Mouse (Mus musculus): ENCODE data around the gene Sp6. TPM values are rescaled to one million over a fixed set of nuclear protein-coding genes. Genes with fewer than 3 reads are reported as not detected.

Sp6 gene
- polyA plus RNA-seq, 1 experiment from 2014 or later = 0.09 TPM

- no peak for ATAC-seq (ENCODE audit: low read depth)
- Histone ChIP-seq H3K27me3 (ENCODE audit: control insufficient read depth, insufficient read depth, low read length) (no peaks in the 10 kb centered on the region), H3K9me3 (ENCODE audit: control insufficient read depth, low read length) (no peaks in the 10 kb centered on the region), H3K9ac (replicated peaks; ENCODE audit: low read depth, low read length) (no peak overlapping the region), H3K4me1 (ENCODE audit: control insufficient read depth, insufficient read depth, low read length) (peaks cover 18% of the 10 kb centered on the region), H3K27ac (ENCODE audit: low read depth, low read length) (no peak overlapping the region), H3K4me2 (ENCODE audit: low read depth, low read length) (no peak overlapping the region), H3K36me3 (ENCODE audit: control insufficient read depth, insufficient read depth, low read length) (no peaks in the 10 kb centered on the region), H3K4me3 (ENCODE audit: low read depth, low read length) (no peak overlapping the region)
- WGBS = 88% methylated on average over 7 of the region's 7 CpGs
Observed at GRCm38 (mm10) chr11:96979329-96979728, 33.9 kb upstream of the Sp6 start.

- Histone ChIP-seq H3K36me3 (ENCODE audit: control insufficient read depth, insufficient read depth, low read length) (no peaks in the 10 kb centered on the region), H3K9me3 (ENCODE audit: control insufficient read depth, low read length) (no peaks in the 10 kb centered on the region), H3K9ac (replicated peaks; ENCODE audit: low read depth, low read length) (no peak overlapping the region), H3K27me3 (ENCODE audit: control insufficient read depth, insufficient read depth, low read length) (no peaks in the 10 kb centered on the region), H3K4me1 (ENCODE audit: control insufficient read depth, insufficient read depth, low read length) (peaks cover 18% of the 10 kb centered on the region), H3K27ac (ENCODE audit: low read depth, low read length) (no peak overlapping the region), H3K4me2 (ENCODE audit: low read depth, low read length) (no peak overlapping the region), H3K4me3 (ENCODE audit: low read depth, low read length) (no peak overlapping the region)
- ATAC-seq (ENCODE audit: low read depth) = no peak
- WGBS = 83% methylated on average over 5 of the region's 5 CpGs
Observed at GRCm38 (mm10) chr11:96980021-96980420, 33.2 kb upstream of the Sp6 start.

- no peak overlapping the region for H3K4me2 ChIP-seq (ENCODE audit: low read depth, low read length)
- no peaks in the 10 kb centered on the region for H3K9me3 ChIP-seq (ENCODE audit: control insufficient read depth, low read length)
- no peak overlapping the region for H3K27ac ChIP-seq (ENCODE audit: low read depth, low read length)
- H3K4me1 ChIP-seq (ENCODE audit: control insufficient read depth, insufficient read depth, low read length) = peaks cover 10% of the 10 kb centered on the region
- no peaks in the 10 kb centered on the region for H3K36me3 ChIP-seq (ENCODE audit: control insufficient read depth, insufficient read depth, low read length)
- WGBS = 82% methylated on average over 15 of the region's 15 CpGs
- H3K9ac ChIP-seq (replicated peaks; ENCODE audit: low read depth, low read length) = no peak overlapping the region
- H3K27me3 ChIP-seq (ENCODE audit: control insufficient read depth, insufficient read depth, low read length) = no peaks in the 10 kb centered on the region
- H3K4me3 ChIP-seq (ENCODE audit: low read depth, low read length) = no peak overlapping the region
- no peak for ATAC-seq (ENCODE audit: low read depth)
Observed at GRCm38 (mm10) chr11:96981461-96981860, 31.7 kb upstream of the Sp6 start.

- 4% methylated on average over 7 of the region's 7 CpGs for WGBS
Observed at GRCm38 (mm10) chr11:96982355-96982754, 30.8 kb upstream of the Sp6 start.

GRCm38 (mm10) chr11:96982859-96983258 lies 30.3 kb upstream of the Sp6 start, which contains the start of gene Sp2:
Sp2 (minus strand) TSS chr11:96982959.
- 32% methylated on average over 7 of the region's 7 CpGs for WGBS
- no peak within 1 kb of the TSS for H3K4me3 ChIP-seq (ENCODE audit: low read depth, low read length)
- no peak within 1 kb of the TSS for H3K9ac ChIP-seq (replicated peaks; ENCODE audit: low read depth, low read length)
- no peaks in the 10 kb centered on the region for H3K27me3 ChIP-seq (ENCODE audit: control insufficient read depth, insufficient read depth, low read length)
- H3K4me1 ChIP-seq (ENCODE audit: control insufficient read depth, insufficient read depth, low read length) = peaks cover 7% of the 10 kb centered on the region
- no peak for ATAC-seq (ENCODE audit: low read depth)
- no peak within 1 kb of the TSS for H3K4me2 ChIP-seq (ENCODE audit: low read depth, low read length)
- no peak within 1 kb of the TSS for H3K27ac ChIP-seq (ENCODE audit: low read depth, low read length)
- no peaks in the 10 kb centered on the region for H3K9me3 ChIP-seq (ENCODE audit: control insufficient read depth, low read length)
- no peaks in the 10 kb centered on the region for H3K36me3 ChIP-seq (ENCODE audit: control insufficient read depth, insufficient read depth, low read length)

More at GRCm38 (mm10) chr11:96982355-96982754, 30.8 kb upstream of the Sp6 start:
- Histone ChIP-seq H3K27me3 (ENCODE audit: control insufficient read depth, insufficient read depth, low read length) (no peaks in the 10 kb centered on the region), H3K27ac (ENCODE audit: low read depth, low read length) (no peak overlapping the region), H3K36me3 (ENCODE audit: control insufficient read depth, insufficient read depth, low read length) (no peaks in the 10 kb centered on the region), H3K4me3 (ENCODE audit: low read depth, low read length) (no peak overlapping the region), H3K4me2 (ENCODE audit: low read depth, low read length) (no peak overlapping the region), H3K9ac (replicated peaks; ENCODE audit: low read depth, low read length) (no peak overlapping the region), H3K9me3 (ENCODE audit: control insufficient read depth, low read length) (no peaks in the 10 kb centered on the region), H3K4me1 (ENCODE audit: control insufficient read depth, insufficient read depth, low read length) (peaks cover 7% of the 10 kb centered on the region)
- no peak for ATAC-seq (ENCODE audit: low read depth)

- H3K9me3 ChIP-seq (ENCODE audit: control insufficient read depth, low read length) = no peaks in the 10 kb centered on the region
- H3K4me3 ChIP-seq (ENCODE audit: low read depth, low read length) = no peak overlapping the region
- H3K4me1 ChIP-seq (ENCODE audit: control insufficient read depth, insufficient read depth, low read length) = 0 out of 2 replicates have a peak, but pooled peaks cover 5% of the 10 kb centered on the region
- H3K9ac ChIP-seq (replicated peaks; ENCODE audit: low read depth, low read length) = no peak overlapping the region
- H3K27me3 ChIP-seq (ENCODE audit: control insufficient read depth, insufficient read depth, low read length) = no peaks in the 10 kb centered on the region
- ATAC-seq (ENCODE audit: low read depth) = no peak
- no peak overlapping the region for H3K27ac ChIP-seq (ENCODE audit: low read depth, low read length)
- no peak overlapping the region for H3K4me2 ChIP-seq (ENCODE audit: low read depth, low read length)
- WGBS = 16% methylated on average over 4 of the region's 4 CpGs
- no peaks in the 10 kb centered on the region for H3K36me3 ChIP-seq (ENCODE audit: control insufficient read depth, insufficient read depth, low read length)
Observed at GRCm38 (mm10) chr11:96984903-96985302, 28.3 kb upstream of the Sp6 start.

- 0 out of 2 replicates have a peak, but pooled peaks cover 5% of the 10 kb centered on the region for H3K4me1 ChIP-seq (ENCODE audit: control insufficient read depth, insufficient read depth, low read length)
- H3K9me3 ChIP-seq (ENCODE audit: control insufficient read depth, low read length) = no peaks in the 10 kb centered on the region
- H3K9ac ChIP-seq (replicated peaks; ENCODE audit: low read depth, low read length) = no peak overlapping the region
- H3K36me3 ChIP-seq (ENCODE audit: control insufficient read depth, insufficient read depth, low read length) = no peaks in the 10 kb centered on the region
- H3K4me2 ChIP-seq (ENCODE audit: low read depth, low read length) = no peak overlapping the region
- no peak for ATAC-seq (ENCODE audit: low read depth)
- H3K4me3 ChIP-seq (ENCODE audit: low read depth, low read length) = no peak overlapping the region
- H3K27me3 ChIP-seq (ENCODE audit: control insufficient read depth, insufficient read depth, low read length) = no peaks in the 10 kb centered on the region
- WGBS = 7% methylated on average over 3 of the region's 3 CpGs
- no peak overlapping the region for H3K27ac ChIP-seq (ENCODE audit: low read depth, low read length)
Observed at GRCm38 (mm10) chr11:96986463-96986862, 26.7 kb upstream of the Sp6 start.

GRCm38 (mm10) chr11:96987873-96988655 lies 25.1 kb upstream of the Sp6 start:
- Histone ChIP-seq H3K4me3 (ENCODE audit: low read depth, low read length) (peak overlapping the region; percentile 29), H3K4me2 (ENCODE audit: low read depth, low read length) (peak overlapping the region; percentile 61), H3K27me3 (ENCODE audit: control insufficient read depth, insufficient read depth, low read length) (no peaks in the 10 kb centered on the region), H3K36me3 (ENCODE audit: control insufficient read depth, insufficient read depth, low read length) (no peaks in the 10 kb centered on the region), H3K9me3 (ENCODE audit: control insufficient read depth, low read length) (no peaks in the 10 kb centered on the region), H3K9ac (replicated peaks; ENCODE audit: low read depth, low read length) (peak overlapping the region; percentile 22), H3K4me1 (ENCODE audit: control insufficient read depth, insufficient read depth, low read length) (0 out of 2 replicates have a peak, but pooled peaks cover 5% of the 10 kb centered on the region), H3K27ac (ENCODE audit: low read depth, low read length) (no peak overlapping the region)
- 4% methylated on average over 31 of the region's 31 CpGs for WGBS
- peak; percentile 80 for ATAC-seq (ENCODE audit: low read depth)

- 83% methylated on average over 5 of the region's 5 CpGs for WGBS
- Histone ChIP-seq H3K4me1 (ENCODE audit: control insufficient read depth, insufficient read depth, low read length) (0 out of 2 replicates have a peak, but pooled peaks cover 5% of the 10 kb centered on the region), H3K27ac (ENCODE audit: low read depth, low read length) (no peak overlapping the region), H3K36me3 (ENCODE audit: control insufficient read depth, insufficient read depth, low read length) (no peaks in the 10 kb centered on the region), H3K4me3 (ENCODE audit: low read depth, low read length) (no peak overlapping the region), H3K9me3 (ENCODE audit: control insufficient read depth, low read length) (no peaks in the 10 kb centered on the region), H3K27me3 (ENCODE audit: control insufficient read depth, insufficient read depth, low read length) (no peaks in the 10 kb centered on the region), H3K9ac (replicated peaks; ENCODE audit: low read depth, low read length) (no peak overlapping the region), H3K4me2 (ENCODE audit: low read depth, low read length) (no peak overlapping the region)
- ATAC-seq (ENCODE audit: low read depth) = no peak
Observed at GRCm38 (mm10) chr11:96991501-96991900, 21.7 kb upstream of the Sp6 start.
